Mouse (Mus musculus): ENCODE results near the gene P4ha1.

DNA sequence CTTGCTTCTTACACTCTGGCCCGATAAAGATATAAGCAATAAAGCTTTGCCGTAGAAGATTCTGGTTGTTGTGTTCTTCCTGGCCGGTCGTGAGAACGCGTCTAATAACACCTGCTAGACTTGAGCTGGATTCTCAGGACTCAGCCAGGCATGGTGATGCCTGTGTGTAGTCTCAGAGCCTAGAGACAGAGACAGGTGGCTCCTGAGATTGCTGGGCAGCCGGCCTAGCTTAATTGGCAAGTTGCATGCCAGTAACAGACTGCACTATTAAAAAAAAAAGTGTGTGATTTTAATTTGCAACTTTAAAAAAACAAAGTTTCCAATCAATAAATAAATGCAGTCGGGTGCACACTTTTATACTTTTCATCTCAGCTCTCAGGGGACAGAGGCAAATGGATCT is 63.9 kb downstream of the P4ha1 start:
- TF ChIP-seq POLR2A (IDR thresholded peaks at IDR 0.05; ENCODE audit: borderline replicate concordance, insufficient read depth, low read length) (no peak), CTCF (IDR thresholded peaks at IDR 0.05; ENCODE audit: borderline replicate concordance, insufficient read depth, low read depth, low read length) (no peak)
